25 mouse cellular contexts compared by ENCODE assay signal in the genomic region with DNA sequence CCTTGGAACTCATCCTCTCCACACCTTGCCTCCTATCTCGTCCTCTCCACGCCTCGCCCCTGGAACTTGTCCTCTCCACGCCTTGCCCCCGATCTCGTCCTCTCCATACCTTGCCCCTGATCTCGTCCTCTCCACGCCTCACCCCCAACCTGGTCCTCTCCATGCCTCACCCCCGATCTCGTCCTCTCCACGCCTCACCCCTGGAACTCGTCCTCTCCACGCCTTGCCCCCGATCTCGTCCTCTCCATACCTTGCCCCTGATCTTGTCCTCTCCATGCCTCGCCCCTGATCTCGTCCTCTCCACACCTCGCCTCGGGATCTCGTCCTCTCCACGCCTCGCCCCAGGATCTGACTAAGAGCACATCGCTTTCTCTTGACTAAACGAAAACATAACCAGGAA.
DNase-seq lines count a peak whose midpoint lies in the region; ATAC-seq and TF ChIP-seq lines count a peak whose summit lies in the region.
"Had no signal": no experiment of that assay in that cellular context is flagged by ENCODE, and none has a peak within 500 bp of the region (broad histone marks: within the 10 kb centered on the region; RNA-seq: fewer than 3 reads in every experiment).

No protein-coding gene starts in this region.

- no peak overlapping the region for H3K9ac ChIP-seq in embryonic facial prominence, embryonic 11.5 days (replicated peaks; ENCODE audit: low read length)
- H3K9ac ChIP-seq in kidney, embryonic 16.5 days (replicated peaks; ENCODE audit: low read length): no peak overlapping the region
- no peak overlapping the region for H3K9ac ChIP-seq in CH12.LX (ENCODE audit: insufficient read depth, low read depth)
- H3K9ac ChIP-seq: embryonic facial prominence, embryonic 13.5 days; embryonic facial prominence, embryonic 15.5 days; forebrain, embryonic 12.5 days had no signal

- no peak for DNase-seq in embryonic facial prominence, embryonic 11.5 days (ENCODE audit: low spot score)
- no peak for DNase-seq in embryonic facial prominence, embryonic 10.5 days (ENCODE audit: low spot score)
- DNase-seq in kidney, postnatal 10 days: peak; percentile 2
- DNase-seq in CH12.LX (ENCODE audit: extremely low read depth): no peak
- DNase-seq: adrenal gland, adult 2 months; adrenal gland, postnatal 10 days; adrenal gland, postnatal 25 days; B cell, adult 2 months; cerebellum, adult 11 months; cerebellum, adult 18-20 months; cerebellum, adult 8-10 months; cerebellum, adult 9-11 months; cerebellum, postnatal 36 days; embryo, embryonic 11 days had no signal

- no peak overlapping the region for H3K4me3 ChIP-seq in embryonic facial prominence, embryonic 11.5 days (ENCODE audit: low read depth, low read length)
- H3K4me3 ChIP-seq in embryonic facial prominence, embryonic 10.5 days: no peak overlapping the region
- H3K4me3 ChIP-seq in kidney, embryonic 16.5 days (ENCODE audit: low read length): no peak overlapping the region
- H3K4me3 ChIP-seq in CH12.LX (replicated peaks in 1 of 3; ENCODE audit: low read depth in 2 of 3, low read length in 2 of 3, poor library complexity in 1 of 3): peak overlapping the region in 1 of 3 experiments; percentile 48
- H3K4me3 ChIP-seq in small intestine, adult 2 months (ENCODE audit: low read depth, low read length): peak overlapping the region; percentile 31; the same call in 1 of the 2 replicates
- H3K4me3 ChIP-seq: embryonic facial prominence, embryonic 13.5 days; embryonic facial prominence, embryonic 15.5 days; erythroblast, embryonic 14.5 days; forebrain, embryonic 10.5 days; forebrain, embryonic 12.5 days had no signal

- dilution Hi-C loops in CH12.LX (cut with MboI; ENCODE audit: extremely low pct_ligation_motif_present, extremely low pct_unique_long_range_greater_than_20kb, low sequenced_read_pairs): no loop called here

- no peak overlapping the region for H3K4me2 ChIP-seq in embryonic facial prominence, embryonic 11.5 days (ENCODE audit: low read depth, low read length)
- H3K4me2 ChIP-seq in kidney, embryonic 16.5 days (replicated peaks; ENCODE audit: low read depth, low read length): no peak overlapping the region
- peak overlapping the region; percentile 11; the same call in 1 of the 2 replicates for H3K4me2 ChIP-seq in CH12.LX (ENCODE audit: insufficient read depth, low read depth, poor library complexity, severe bottlenecking)
- H3K4me2 ChIP-seq: embryonic facial prominence, embryonic 13.5 days; embryonic facial prominence, embryonic 15.5 days; forebrain, embryonic 12.5 days had no signal

- 0 out of 2 replicates have a peak, but pooled peaks have one; percentile 52 for ATAC-seq in embryonic facial prominence, embryonic 11.5 days (replicated peaks; ENCODE audit: insufficient number of reproducible peaks, low FRiP score, low TSS enrichment, low read depth)
- no peak for ATAC-seq in kidney, embryonic 16.5 days (ENCODE audit: low FRiP score, low TSS enrichment)
- ATAC-seq in granulocyte monocyte progenitor cell, adult 5-6 weeks (replicated peaks; ENCODE audit: poor library complexity, severe bottlenecking): no peak
- ATAC-seq: CD4-positive, CD25-positive, alpha-beta regulatory T cell, adult 4 months; forebrain, embryonic 14.5 days; forebrain, embryonic 16.5 days had no signal

- no peaks in the 10 kb centered on the region for H3K79me2 ChIP-seq in CH12.LX (replicated peaks; ENCODE audit: control insufficient read depth, extremely low read depth, insufficient read depth, poor library complexity, severe bottlenecking)

- in situ Hi-C loops in CH12.LX (cut with MboI; ENCODE audit: low pct_ligation_motif_present, low pct_unique_long_range_greater_than_20kb, low sequenced_read_pairs): no loop called here

- H3K9me3 ChIP-seq in embryonic facial prominence, embryonic 11.5 days (replicated peaks; ENCODE audit: control insufficient read depth, low read length): no peaks in the 10 kb centered on the region
- H3K9me3 ChIP-seq in embryonic facial prominence, embryonic 10.5 days: no peaks in the 10 kb centered on the region
- H3K9me3 ChIP-seq in kidney, embryonic 16.5 days (ENCODE audit: low read length): no peaks in the 10 kb centered on the region
- H3K9me3 ChIP-seq in CH12.LX (replicated peaks; ENCODE audit: low read length): no peaks in the 10 kb centered on the region
- H3K9me3 ChIP-seq: embryonic facial prominence, embryonic 13.5 days; embryonic facial prominence, embryonic 15.5 days; forebrain, embryonic 10.5 days; forebrain, embryonic 12.5 days had no signal

- no peaks in the 10 kb centered on the region for H3K36me3 ChIP-seq in embryonic facial prominence, embryonic 11.5 days (replicated peaks; ENCODE audit: control insufficient read depth, insufficient read depth, low read depth, low read length)
- H3K36me3 ChIP-seq in embryonic facial prominence, embryonic 10.5 days (replicated peaks): no peaks in the 10 kb centered on the region
- no peaks in the 10 kb centered on the region for H3K36me3 ChIP-seq in kidney, embryonic 16.5 days (ENCODE audit: insufficient read depth, low read length)
- H3K36me3 ChIP-seq in CH12.LX (replicated peaks in 1 of 2; ENCODE audit: control insufficient read depth in 1 of 2, insufficient read depth in 1 of 2, low read length in 1 of 2): no peaks in the 10 kb centered on the region
- no peaks in the 10 kb centered on the region for H3K36me3 ChIP-seq in small intestine, adult 2 months (ENCODE audit: control insufficient read depth, insufficient read depth, low read length)
- H3K36me3 ChIP-seq: embryonic facial prominence, embryonic 13.5 days; embryonic facial prominence, embryonic 15.5 days; forebrain, embryonic 10.5 days; forebrain, embryonic 12.5 days had no signal

- H3K4me1 ChIP-seq in embryonic facial prominence, embryonic 11.5 days (ENCODE audit: control insufficient read depth, insufficient read depth, low read length): no peaks in the 10 kb centered on the region
- H3K4me1 ChIP-seq in embryonic facial prominence, embryonic 10.5 days: peaks cover 2% of the 10 kb centered on the region; the same call in 1 of the 2 replicates
- H3K4me1 ChIP-seq in kidney, embryonic 16.5 days (ENCODE audit: insufficient read depth, low read length): 0 out of 2 replicates have a peak, but pooled peaks cover 2% of the 10 kb centered on the region
- H3K4me1 ChIP-seq in CH12.LX (ENCODE audit: control insufficient read depth in 1 of 2, insufficient read depth in 2 of 2): peaks cover 4 to 5% of the 10 kb centered on the region in 2 experiments; a peak in 3 of 4 replicates
- H3K4me1 ChIP-seq in small intestine, adult 2 months (ENCODE audit: control insufficient read depth, insufficient read depth, insufficient read length, low read length): peaks cover 4% of the 10 kb centered on the region; the same call in 1 of the 2 replicates
- H3K4me1 ChIP-seq: embryonic facial prominence, embryonic 13.5 days; embryonic facial prominence, embryonic 15.5 days; forebrain, embryonic 10.5 days; forebrain, embryonic 12.5 days had no signal

- 90% methylated on average over 24 of the region's 24 CpGs for WGBS in embryonic facial prominence, embryonic 11.5 days
- WGBS in embryonic facial prominence, embryonic 10.5 days: 93% methylated on average over 24 of the region's 24 CpGs
- WGBS in kidney, embryonic 16.5 days: 87% methylated on average over 24 of the region's 24 CpGs
- 52% methylated on average over 24 of the region's 24 CpGs for WGBS in small intestine, adult 2 months

- no peak for TF ChIP-seq CTCF in CH12.LX (conservative IDR thresholded peaks at IDR 0.05 in 1 of 2, IDR thresholded peaks at IDR 0.05 in 1 of 2; ENCODE audit: low read depth in 2 of 2, low read length in 2 of 2)
- no peak for TF ChIP-seq CTCF in small intestine, adult 2 months (IDR thresholded peaks at IDR 0.05; ENCODE audit: extremely low read depth, insufficient read length, insufficient replicate concordance, low read depth, low read length)

- TF ChIP-seq RAD21 in CH12.LX (IDR thresholded peaks at IDR 0.05; ENCODE audit: low read depth, low read length): no peak

- no peak overlapping the region for H3K27ac ChIP-seq in embryonic facial prominence, embryonic 11.5 days (replicated peaks; ENCODE audit: low read depth, low read length)
- H3K27ac ChIP-seq in embryonic facial prominence, embryonic 10.5 days (replicated peaks): no peak overlapping the region
- H3K27ac ChIP-seq in kidney, embryonic 16.5 days (ENCODE audit: low read length): no peak overlapping the region
- no peak overlapping the region for H3K27ac ChIP-seq in CH12.LX (ENCODE audit: insufficient read depth, low read depth)
- H3K27ac ChIP-seq in small intestine, adult 2 months (ENCODE audit: insufficient read depth, low read depth, low read length): peak overlapping the region; percentile 73
- H3K27ac ChIP-seq: embryonic facial prominence, embryonic 13.5 days; embryonic facial prominence, embryonic 15.5 days; forebrain, embryonic 10.5 days; forebrain, embryonic 12.5 days had no signal

- TF ChIP-seq POLR2A in CH12.LX (IDR thresholded peaks at IDR 0.05; ENCODE audit: low read depth, low read length): no peak
- no peak for TF ChIP-seq POLR2A in small intestine, adult 2 months (IDR thresholded peaks at IDR 0.05; ENCODE audit: low read depth, low read length)

- TF ChIP-seq EP300 in CH12.LX (IDR thresholded peaks at IDR 0.05; ENCODE audit: low read length): no peak

- H3K27me3 ChIP-seq in embryonic facial prominence, embryonic 11.5 days (ENCODE audit: control insufficient read depth, insufficient read depth, low read length): no peaks in the 10 kb centered on the region
- no peaks in the 10 kb centered on the region for H3K27me3 ChIP-seq in embryonic facial prominence, embryonic 10.5 days (replicated peaks; ENCODE audit: low read depth, poor library complexity, severe bottlenecking)
- H3K27me3 ChIP-seq in kidney, embryonic 16.5 days (ENCODE audit: insufficient read depth, low read length): no peaks in the 10 kb centered on the region
- H3K27me3 ChIP-seq in CH12.LX (replicated peaks): no peaks in the 10 kb centered on the region
- H3K27me3 ChIP-seq in small intestine, adult 2 months (ENCODE audit: control insufficient read depth, insufficient read depth, low read length): no peaks in the 10 kb centered on the region
- H3K27me3 ChIP-seq: embryonic facial prominence, embryonic 13.5 days; embryonic facial prominence, embryonic 15.5 days; forebrain, embryonic 12.5 days had no signal

TF ChIP-seq in CH12.LX, 34 proteins besides CTCF, POLR2A, EP300 and RAD21:
- TF ChIP-seq IRF4 (IDR thresholded peaks at IDR 0.05; ENCODE audit: low read depth, low read length) (no peak), CHD1 (IDR thresholded peaks at IDR 0.05; ENCODE audit: low read depth, low read length) (no peak), ZKSCAN1 (IDR thresholded peaks at IDR 0.05; ENCODE audit: borderline replicate concordance, low read depth, low read length) (no peak), TCF12 (IDR thresholded peaks at IDR 0.05; ENCODE audit: low read depth, low read length) (no peak), PAX5 (IDR thresholded peaks at IDR 0.05; ENCODE audit: low read length) (no peak), ZC3H11A (IDR thresholded peaks at IDR 0.05; ENCODE audit: low read depth, low read length) (no peak), USF1 (IDR thresholded peaks at IDR 0.05; ENCODE audit: low read depth, low read length) (no peak), MAX (IDR thresholded peaks at IDR 0.05; ENCODE audit: low read length) (no peak)
